Mouse (Mus musculus): ENCODE measurements around the gene Dcaf12l2. TPM values are rescaled to one million over a fixed set of nuclear protein-coding genes. Genes with fewer than 3 reads are reported as not detected.

Gene Dcaf12l2
- total RNA-seq (2012; rRNA removed) = not detected in 2 replicates
- polyA plus RNA-seq (2012; ENCODE audit: insufficient read depth in 1 of 2, insufficient read length in 2 of 2, low read depth in 1 of 2, low replicate concordance in 2 of 2, missing spikeins in 1 of 2) = not detected

DNA sequence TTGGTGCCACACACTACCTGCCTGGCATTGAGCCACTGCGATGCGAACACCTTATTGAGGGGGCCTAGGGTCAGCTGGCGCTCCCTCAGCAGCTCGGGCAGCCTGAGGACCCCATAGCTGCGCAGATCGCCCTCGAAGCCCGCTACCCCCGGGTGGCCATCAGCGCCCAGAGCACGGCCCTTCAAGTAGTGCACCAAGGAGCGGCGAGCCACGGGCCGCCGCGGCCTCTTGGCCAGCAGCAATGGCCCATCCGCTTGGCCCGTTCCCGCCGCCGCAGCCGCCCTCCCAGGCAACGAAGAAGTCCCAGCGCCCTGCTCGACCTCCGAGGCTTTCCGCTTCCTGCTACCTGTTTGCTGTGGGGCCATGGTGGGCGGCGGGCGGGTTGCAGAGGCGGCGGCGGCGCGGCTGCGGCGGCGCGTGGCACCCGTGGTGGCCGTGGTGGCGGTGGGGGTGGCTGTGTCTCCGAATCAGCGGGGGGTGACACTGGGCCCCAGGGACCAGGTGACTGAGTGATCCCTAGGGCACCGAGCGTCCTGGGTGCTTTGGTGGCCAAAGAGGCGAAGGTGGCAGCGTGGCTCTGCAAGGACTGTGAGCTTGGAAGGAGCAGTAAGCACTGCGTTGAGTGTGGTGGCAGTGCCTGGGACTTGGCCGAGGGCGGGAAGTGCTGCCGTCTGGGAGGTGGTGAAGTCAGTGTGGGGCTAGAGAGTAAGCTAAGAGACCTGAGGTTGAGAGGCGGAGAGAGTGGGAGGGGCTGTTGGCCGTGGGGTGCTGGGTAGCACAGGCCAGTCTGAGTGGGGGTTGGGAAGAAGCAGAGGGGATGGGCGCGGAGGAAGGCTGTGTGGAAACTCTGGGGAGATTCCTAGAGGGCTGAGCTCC is at the start of gene Dcaf12l2:
Dcaf12l2 (minus strand) TSS at position 697 of the 876 bp plus-strand sequence.
- H3K9me3 ChIP-seq (replicated peaks; ENCODE audit: insufficient read depth, low read length) = no peaks in the 10 kb centered on the region
- H3K4me1 ChIP-seq (ENCODE audit: control insufficient read depth in 1 of 2, insufficient read depth in 2 of 2, low read length in 2 of 2) = no peaks in the 10 kb centered on the region
- DNase-seq (ENCODE audit: low read depth, low spot score) = no peak
- H3K36me3 ChIP-seq (ENCODE audit: control insufficient read depth in 1 of 2, insufficient read depth in 2 of 2, low read length in 2 of 2) = no peaks in the 10 kb centered on the region
- no peak for TF ChIP-seq POLR2A (IDR thresholded peaks at IDR 0.05; ENCODE audit: control insufficient read depth in 1 of 2, insufficient read depth in 1 of 2, low read depth in 1 of 2, low read length in 2 of 2, poor library complexity in 1 of 2)
- TF ChIP-seq TAL1 (IDR thresholded peaks at IDR 0.05; ENCODE audit: low read length) = no peak
- no peak for TF ChIP-seq UBTF (IDR thresholded peaks at IDR 0.05; ENCODE audit: borderline replicate concordance, insufficient read depth, low read depth, low read length)
- TF ChIP-seq ZMIZ1 (IDR thresholded peaks at IDR 0.05; ENCODE audit: low read depth, low read length) = no peak
- TF ChIP-seq ZNF384 (IDR thresholded peaks at IDR 0.05; ENCODE audit: low read depth, low read length) = no peak
- no peak for TF ChIP-seq RAD21 (IDR thresholded peaks at IDR 0.05; ENCODE audit: low read depth, low read length)
- TF ChIP-seq BHLHE40 (IDR thresholded peaks at IDR 0.05; ENCODE audit: borderline replicate concordance, low read depth, low read length) = no peak
- no peak for TF ChIP-seq ZKSCAN1 (IDR thresholded peaks at IDR 0.05; ENCODE audit: low read depth, low read length)
- TF ChIP-seq CTCF (IDR thresholded peaks at IDR 0.05 in 2 of 3, conservative IDR thresholded peaks at IDR 0.05 in 1 of 3; ENCODE audit: control insufficient read depth in 1 of 3, insufficient read depth in 1 of 3, low read depth in 2 of 3, low read length in 3 of 3, poor library complexity in 1 of 3, severe bottlenecking in 1 of 3) = no peak
- no peak for TF ChIP-seq ZC3H11A (IDR thresholded peaks at IDR 0.05; ENCODE audit: low read depth, low read length)
- TF ChIP-seq KAT2A (conservative IDR thresholded peaks at IDR 0.05; ENCODE audit: low read depth, low read length) = no peak
- TF ChIP-seq GABPA (IDR thresholded peaks at IDR 0.05; ENCODE audit: low read depth, low read length) = no peak
- no peak within 1 kb of the TSS for H3K4me3 ChIP-seq (ENCODE audit: control insufficient read depth in 1 of 2, insufficient read depth in 1 of 2, low read depth in 2 of 2, low read length in 2 of 2)
- H3K27ac ChIP-seq (ENCODE audit: control insufficient read depth, low read depth, low read length) = no peak within 1 kb of the TSS
- no peaks in the 10 kb centered on the region for H3K79me2 ChIP-seq (ENCODE audit: control insufficient read depth, insufficient read depth, low read length, poor library complexity)
- H3K9ac ChIP-seq (ENCODE audit: control insufficient read depth, low read depth, low read length, poor library complexity, severe bottlenecking) = no peak within 1 kb of the TSS
- H3K27me3 ChIP-seq (ENCODE audit: control insufficient read depth in 1 of 2, insufficient read depth in 2 of 2, low read length in 2 of 2) = no peaks in the 10 kb centered on the region

DNA sequence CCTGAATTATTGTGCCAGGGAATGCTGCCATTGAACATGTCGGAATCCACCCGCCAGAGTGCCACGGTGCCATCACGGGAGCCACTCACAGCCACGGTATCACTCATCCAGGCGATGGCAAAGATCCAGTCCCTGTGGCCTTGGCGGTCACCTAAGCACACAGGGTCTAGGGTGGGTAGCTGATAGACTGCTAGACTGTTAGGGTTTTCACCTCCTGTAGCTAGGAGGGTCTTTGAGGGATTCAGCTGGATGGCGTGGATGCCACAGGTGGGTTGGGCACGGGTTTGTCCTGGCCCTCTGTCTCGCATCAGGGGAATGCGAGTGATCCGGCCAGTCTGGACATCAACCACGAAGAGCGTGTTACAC is 879 bp downstream of the Dcaf12l2 start:
- TF ChIP-seq GATA1 (IDR thresholded peaks at IDR 0.05; ENCODE audit: low read depth, low read length) (no peak), CHD2 (IDR thresholded peaks at IDR 0.05; ENCODE audit: low read length) (no peak), E2F4 (IDR thresholded peaks at IDR 0.05; ENCODE audit: borderline replicate concordance, low read depth, low read length) (no peak), EP300 (IDR thresholded peaks at IDR 0.05; ENCODE audit: low read depth in 1 of 2, low read length in 2 of 2) (no peak), ZMIZ1 (IDR thresholded peaks at IDR 0.05; ENCODE audit: low read depth, low read length) (no peak), SMC3 (IDR thresholded peaks at IDR 0.05; ENCODE audit: low read depth, low read length) (no peak), GABPA (IDR thresholded peaks at IDR 0.05; ENCODE audit: low read depth, low read length) (no peak), NRF1 (IDR thresholded peaks at IDR 0.05; ENCODE audit: insufficient read depth, low read depth, low read length, poor library complexity, severe bottlenecking) (no peak), TCF12 (IDR thresholded peaks at IDR 0.05; ENCODE audit: low read depth, low read length) (no peak), ZKSCAN1 (IDR thresholded peaks at IDR 0.05; ENCODE audit: low read depth, low read length) (no peak), USF1 (IDR thresholded peaks at IDR 0.05; ENCODE audit: low read depth, low read length) (no peak), MYC (IDR thresholded peaks at IDR 0.05; ENCODE audit: low read depth, low read length) (no peak), CTCF (IDR thresholded peaks at IDR 0.05 in 2 of 3, conservative IDR thresholded peaks at IDR 0.05 in 1 of 3; ENCODE audit: control insufficient read depth in 1 of 3, insufficient read depth in 1 of 3, low read depth in 2 of 3, low read length in 3 of 3, poor library complexity in 1 of 3, severe bottlenecking in 1 of 3) (no peak), CHD1 (IDR thresholded peaks at IDR 0.05; ENCODE audit: low read depth, low read length) (no peak)
- Histone ChIP-seq H3K27ac (ENCODE audit: control insufficient read depth, low read depth, low read length) (no peak overlapping the region), H3K79me2 (ENCODE audit: control insufficient read depth, insufficient read depth, low read length, poor library complexity) (no peaks in the 10 kb centered on the region), H3K9ac (ENCODE audit: control insufficient read depth, low read depth, low read length, poor library complexity, severe bottlenecking) (no peak overlapping the region), H3K4me3 (ENCODE audit: control insufficient read depth in 1 of 2, insufficient read depth in 1 of 2, low read depth in 2 of 2, low read length in 2 of 2) (no peak overlapping the region), H3K9me3 (replicated peaks; ENCODE audit: insufficient read depth, low read length) (no peaks in the 10 kb centered on the region), H3K36me3 (ENCODE audit: control insufficient read depth in 1 of 2, insufficient read depth in 2 of 2, low read length in 2 of 2) (no peaks in the 10 kb centered on the region), H3K27me3 (ENCODE audit: control insufficient read depth in 1 of 2, insufficient read depth in 2 of 2, low read length in 2 of 2) (no peaks in the 10 kb centered on the region), H3K4me1 (ENCODE audit: control insufficient read depth in 1 of 2, insufficient read depth in 2 of 2, low read length in 2 of 2) (no peaks in the 10 kb centered on the region)
- no peak for DNase-seq (ENCODE audit: low read depth, low spot score)
